Mouse (Mus musculus) MEL (cell line): ENCODE data around the gene Kncn. TPM values are rescaled to one million over a fixed set of nuclear protein-coding genes. Genes with fewer than 3 reads are reported as not detected.
A peak's percentile ranks its signal among the peaks of the same experiment; 100 is the strongest.

Experiments used
- DNase-seq: peaks from one replicate; pipeline ENCODE4 v3.0.0; 2011; ENCODE audit warnings: low read depth, low spot score
- H3K27ac ChIP-seq: 2 replicates; pipeline ENCODE4 v1.5.1; 2012; ENCODE audit warnings: low read depth, mild to moderate bottlenecking, control low read depth, low read length, moderate library complexity; ENCODE audit not compliant: control insufficient read depth
- H3K27me3 ChIP-seq, 2 experiments: fragments of 150-350 bp in 1 of 2; sonication (generic) in 1 of 2; 2 replicates each; pipeline ENCODE4 v1.6.1; 2012; ENCODE audit warnings: low read length in 2 of 2, mild to moderate bottlenecking in 2 of 2, improper control_type of control experiment in 1 of 2, moderate library complexity in 1 of 2; ENCODE audit not compliant: insufficient read depth in 2 of 2, control insufficient read depth in 1 of 2
- H3K36me3 ChIP-seq, 2 experiments: 2 replicates each; pipeline ENCODE4 v1.6.1; 2012 to 2014; ENCODE audit warnings: low read length in 2 of 2, improper control_type of control experiment in 1 of 2, inconsistent platforms in 1 of 2, mild to moderate bottlenecking in 1 of 2; ENCODE audit not compliant: insufficient read depth in 2 of 2, control insufficient read depth in 1 of 2
- H3K4me1 ChIP-seq, 2 experiments: fragments of 150-350 bp in 1 of 2; sonication (generic) in 1 of 2; 2 replicates each; pipeline ENCODE4 v1.6.1; 2012; ENCODE audit warnings: low read length in 2 of 2, improper control_type of control experiment in 1 of 2, mild to moderate bottlenecking in 1 of 2; ENCODE audit not compliant: insufficient read depth in 2 of 2, control insufficient read depth in 1 of 2
- H3K4me3 ChIP-seq, 2 experiments: fragments of 150-350 bp in 1 of 2; sonication (generic) in 1 of 2; 2 replicates each; pipeline ENCODE4 v1.5.1; 2012; ENCODE audit warnings: low read depth in 2 of 2, low read length in 2 of 2, mild to moderate bottlenecking in 2 of 2, moderate library complexity in 2 of 2, control low read depth in 1 of 2, improper control_type of control experiment in 1 of 2; ENCODE audit not compliant: control insufficient read depth in 1 of 2, insufficient read depth in 1 of 2
- H3K79me2 ChIP-seq: 2 replicates; pipeline ENCODE4 v1.6.1; 2012; ENCODE audit warnings: mild to moderate bottlenecking, low read length, moderate library complexity; ENCODE audit not compliant: control insufficient read depth, poor library complexity, insufficient read depth
- H3K9ac ChIP-seq: 2 replicates; pipeline ENCODE4 v1.6.1; 2012; ENCODE audit warnings: low read depth, mild to moderate bottlenecking, control low read depth, low read length, moderate library complexity; ENCODE audit not compliant: control insufficient read depth, poor library complexity, severe bottlenecking
- H3K9me3 ChIP-seq: fragments of 150-350 bp; sonication (generic); replicated peaks from 2 replicates; pipeline ENCODE4 v1.6.1; 2012; ENCODE audit warnings: mild to moderate bottlenecking, low read length, improper control_type of control experiment, moderate library complexity; ENCODE audit not compliant: insufficient read depth
- BHLHE40 ChIP-seq: IDR thresholded peaks from 2 replicates; pipeline ENCODE4 v1.6.1; 2012; ENCODE audit warnings: low read depth, mild to moderate bottlenecking, inconsistent platforms, low read length, improper control_type of control experiment, borderline replicate concordance
- CHD1 ChIP-seq: IDR thresholded peaks from 2 replicates; pipeline ENCODE4 v1.6.1; 2012; ENCODE audit warnings: low read depth, mild to moderate bottlenecking, inconsistent platforms, low read length, improper control_type of control experiment
- E2F4 ChIP-seq: IDR thresholded peaks from 2 replicates; pipeline ENCODE4 v1.6.1; 2011; ENCODE audit warnings: low read depth, low read length, improper control_type of control experiment, borderline replicate concordance
- ELF1 ChIP-seq: IDR thresholded peaks from 2 replicates; pipeline ENCODE4 v1.6.1; 2014; ENCODE audit warnings: low read depth, mild to moderate bottlenecking, inconsistent platforms, low read length, improper control_type of control experiment, moderate library complexity
- ETS1 ChIP-seq: IDR thresholded peaks from 2 replicates; pipeline ENCODE4 v1.6.1; 2012; ENCODE audit warnings: low read depth, mild to moderate bottlenecking, inconsistent platforms, low read length, improper control_type of control experiment, moderate library complexity
- GATA1 ChIP-seq: IDR thresholded peaks from 2 replicates; pipeline ENCODE4 v1.6.1; 2011; ENCODE audit warnings: low read depth, low read length, improper control_type of control experiment
- JUND ChIP-seq: IDR thresholded peaks from 2 replicates; pipeline ENCODE4 v1.6.1; 2011; ENCODE audit warnings: low read depth, mild to moderate bottlenecking, improper control_type of control experiment, low read length
- KAT2A ChIP-seq: conservative IDR thresholded peaks from 2 replicates; pipeline ENCODE4 v1.6.1; 2012; ENCODE audit warnings: low read depth, low read length, improper control_type of control experiment, inconsistent platforms
- MAFK ChIP-seq: IDR thresholded peaks from 2 replicates; pipeline ENCODE4 v1.6.1; 2011; ENCODE audit warnings: low read depth, mild to moderate bottlenecking, low read length, improper control_type of control experiment, borderline replicate concordance
- MYB ChIP-seq: IDR thresholded peaks from 2 replicates; pipeline ENCODE4 v1.6.1; 2011; ENCODE audit warnings: mild to moderate bottlenecking, low read depth, low read length, improper control_type of control experiment
- MYC ChIP-seq: IDR thresholded peaks from 2 replicates; pipeline ENCODE4 v1.6.1; 2011; ENCODE audit warnings: low read depth, mild to moderate bottlenecking, low read length, improper control_type of control experiment, moderate library complexity
- NELFE ChIP-seq: IDR thresholded peaks from 2 replicates; pipeline ENCODE4 v1.6.1; 2011; ENCODE audit warnings: low read depth, low read length, improper control_type of control experiment
- NRF1 ChIP-seq: IDR thresholded peaks from 2 replicates; pipeline ENCODE4 v1.6.1; 2014; ENCODE audit warnings: low read depth, mild to moderate bottlenecking, inconsistent platforms, low read length, improper control_type of control experiment, moderate library complexity; ENCODE audit not compliant: poor library complexity, insufficient read depth, severe bottlenecking
- POLR2A ChIP-seq, 2 experiments: IDR thresholded peaks; 2 replicates each; pipeline ENCODE4 v1.6.1; 2011 to 2012; ENCODE audit warnings: low read length in 2 of 2, mild to moderate bottlenecking in 2 of 2, control low read depth in 1 of 2, improper control_type of control experiment in 1 of 2, low read depth in 1 of 2, moderate library complexity in 1 of 2; ENCODE audit not compliant: control insufficient read depth in 1 of 2, insufficient read depth in 1 of 2, poor library complexity in 1 of 2
- POLR2AphosphoS2 ChIP-seq: IDR thresholded peaks from 2 replicates; pipeline ENCODE4 v1.6.1; 2011; ENCODE audit warnings: low read length, improper control_type of control experiment
- RAD21 ChIP-seq: IDR thresholded peaks from 2 replicates; pipeline ENCODE4 v1.6.1; 2011; ENCODE audit warnings: mild to moderate bottlenecking, low read depth, low read length, improper control_type of control experiment
- SIN3A ChIP-seq: IDR thresholded peaks from 2 replicates; pipeline ENCODE4 v1.6.1; 2012; ENCODE audit warnings: low read length, improper control_type of control experiment, inconsistent platforms
- SMC3 ChIP-seq: IDR thresholded peaks from 2 replicates; pipeline ENCODE4 v1.6.1; 2011; ENCODE audit warnings: low read depth, low read length, improper control_type of control experiment
- TCF12 ChIP-seq: IDR thresholded peaks from 2 replicates; pipeline ENCODE4 v1.6.1; 2014; ENCODE audit warnings: low read depth, mild to moderate bottlenecking, inconsistent platforms, low read length, improper control_type of control experiment, moderate library complexity
- UBTF ChIP-seq: IDR thresholded peaks from 2 replicates; pipeline ENCODE4 v1.6.1; 2012; ENCODE audit warnings: low read depth, mild to moderate bottlenecking, inconsistent platforms, low read length, improper control_type of control experiment, moderate library complexity, borderline replicate concordance; ENCODE audit not compliant: insufficient read depth
- USF1 ChIP-seq: IDR thresholded peaks from 2 replicates; pipeline ENCODE4 v1.6.1; 2014; ENCODE audit warnings: low read depth, mild to moderate bottlenecking, inconsistent platforms, low read length, improper control_type of control experiment, moderate library complexity
- ZC3H11A ChIP-seq: IDR thresholded peaks from 2 replicates; pipeline ENCODE4 v1.6.1; 2012; ENCODE audit warnings: low read depth, mild to moderate bottlenecking, inconsistent platforms, low read length, improper control_type of control experiment
- ZMIZ1 ChIP-seq: IDR thresholded peaks from 2 replicates; pipeline ENCODE4 v1.6.1; 2012; ENCODE audit warnings: low read depth, mild to moderate bottlenecking, inconsistent platforms, low read length, improper control_type of control experiment, moderate library complexity
- polyA plus RNA-seq, 2 experiments: library from polyadenylated mRNA; stranded (reverse) in 1 of 2; unstranded in 1 of 2; fragments of >175 nt in 1 of 2; fragments of >200 nt in 1 of 2; gene quantifications; 2 replicates each; pipeline versions ENCODE4 v1.2.1 to v1.2.4; 2012; ENCODE audit warnings: low replicate concordance in 2 of 2, low read depth in 1 of 2; ENCODE audit not compliant: insufficient read length in 2 of 2, insufficient read depth in 1 of 2, missing spikeins in 1 of 2
- total RNA-seq: library from RNA; depleted of rRNA; stranded (reverse); fragments of 300-350 nt; gene quantifications from 2 replicates; pipeline ENCODE4 v1.2.3, GENCODE M21; 2012

Gene Kncn
- total and polyA plus RNA-seq, 3 experiments: not detected

GRCm38 (mm10) chr4:115886875-115887274, 2.7 kb downstream of the Kncn start (continued):
- TF ChIP-seq GATA1: no peak
- no peak for TF ChIP-seq NRF1
- peak; percentile 56 for TF ChIP-seq SIN3A
- no peak for TF ChIP-seq TCF12
- TF ChIP-seq POLR2A (IDR thresholded peaks at IDR 0.05; ENCODE audit: control insufficient read depth in 1 of 2, insufficient read depth in 1 of 2, low read depth in 1 of 2, low read length in 2 of 2, poor library complexity in 1 of 2): no peak
- no peak for TF ChIP-seq ZMIZ1
- TF ChIP-seq ZC3H11A: no peak
- no peak for TF ChIP-seq MYB
- 0 out of 2 replicates have a peak, but pooled peaks have one; percentile 13 for TF ChIP-seq SMC3
- TF ChIP-seq, all 39 proteins: peak for 3

- H3K4me3 ChIP-seq: no peak overlapping the region
- H3K27ac ChIP-seq: no peak overlapping the region
- TF ChIP-seq UBTF: no peak
- no peak for TF ChIP-seq E2F4
- no peak for TF ChIP-seq MYC
- TF ChIP-seq NELFE: no peak
- TF ChIP-seq JUND: no peak
- TF ChIP-seq ZMIZ1: no peak
- TF ChIP-seq USF1: no peak
- no peak for TF ChIP-seq ETS1
- no peak for TF ChIP-seq NRF1
- no peak for TF ChIP-seq KAT2A
- TF ChIP-seq POLR2AphosphoS2: no peak
- no peaks in the 10 kb centered on the region for H3K79me2 ChIP-seq
- no peaks in the 10 kb centered on the region for H3K9me3 ChIP-seq
- no peak for DNase-seq
- no peaks in the 10 kb centered on the region for H3K4me1 ChIP-seq
- H3K9ac ChIP-seq: no peak overlapping the region
- peaks cover 0 to 3% of the 10 kb centered on the region in 2 experiments; a peak in 1 of 4 replicates for H3K27me3 ChIP-seq
- H3K36me3 ChIP-seq: no peaks in the 10 kb centered on the region
These were observed 5.9 kb downstream of the Kncn start for GRCm38 (mm10) chr4:115890066-115890465.

GRCm38 (mm10) chr4:115890553-115890952, 6.4 kb downstream of the Kncn start, which contains the start of gene 6430628N08Rik:
Gene 6430628N08Rik (plus strand): TSS chr4:115890665.
- Histone ChIP-seq H3K9me3 (no peaks in the 10 kb centered on the region), H3K4me1 (no peaks in the 10 kb centered on the region), H3K27ac (no peak within 1 kb of the TSS), H3K4me3 (no peak within 1 kb of the TSS), H3K79me2 (no peaks in the 10 kb centered on the region), H3K9ac (no peak within 1 kb of the TSS), H3K36me3 (no peaks in the 10 kb centered on the region), H3K27me3 (peaks cover 0 to 3% of the 10 kb centered on the region in 2 experiments; a peak in 1 of 4 replicates)
- DNase-seq: no peak
- TF ChIP-seq NELFE: no peak
- TF ChIP-seq BHLHE40: no peak
- no peak for TF ChIP-seq CHD1
- no peak for TF ChIP-seq E2F4
- TF ChIP-seq RAD21: no peak
- no peak for TF ChIP-seq MAFK
- no peak for TF ChIP-seq ELF1
- TF ChIP-seq ETS1: no peak
